Mouse (Mus musculus) CH12F3 (cell line): ENCODE results near the gene Adam23.
"Not testable (repeated sequence)": the region's sequence is repeated elsewhere in the genome, so short reads cannot be mapped to it uniquely, and the experiment has no call there.

Experiments used
- in situ Hi-C: fragments of 300-500 bp; cut with MboI; formaldehyde crosslinking; loops from 2 replicates; pipeline ENCODE4 v1.14.3; 2020; ENCODE audit warnings: low sequenced_read_pairs

Adam23 gene

DNA sequence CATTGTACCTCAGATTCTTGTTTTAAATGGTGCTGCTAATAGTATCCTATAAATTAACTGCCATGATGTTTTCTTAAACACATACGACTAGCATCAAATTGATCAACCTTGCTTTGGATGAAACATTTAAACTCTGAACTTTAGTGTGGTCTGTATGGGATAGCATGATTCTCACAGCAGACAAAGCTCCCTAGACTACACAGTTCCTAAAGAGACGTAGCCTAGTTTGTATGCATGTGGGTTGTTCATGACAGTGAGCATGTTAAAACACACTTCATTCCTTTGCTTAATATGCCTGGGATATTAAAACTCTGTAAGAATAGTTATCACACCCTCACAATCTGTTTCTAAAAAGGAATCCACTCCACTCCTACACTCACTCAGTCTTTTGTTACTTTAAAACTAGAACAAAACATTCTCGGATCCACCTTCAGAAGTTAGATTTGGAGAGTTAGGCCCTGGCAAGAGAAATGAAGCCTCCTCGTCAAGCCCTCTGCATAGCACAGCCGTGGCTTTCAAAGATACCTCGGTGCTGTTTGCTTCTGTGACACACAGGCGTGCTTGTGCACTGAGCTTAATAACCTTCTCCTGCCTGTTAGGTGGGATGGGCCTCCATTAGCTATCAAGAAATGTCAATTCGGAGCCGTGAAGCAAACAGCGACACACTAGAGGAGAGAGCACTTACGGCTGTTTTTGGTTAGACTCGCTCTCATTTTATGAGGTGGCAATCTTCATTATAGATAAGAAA is 128.3 kb downstream of the Adam23 start:
- in situ Hi-C loops: no loop called here

DNA sequence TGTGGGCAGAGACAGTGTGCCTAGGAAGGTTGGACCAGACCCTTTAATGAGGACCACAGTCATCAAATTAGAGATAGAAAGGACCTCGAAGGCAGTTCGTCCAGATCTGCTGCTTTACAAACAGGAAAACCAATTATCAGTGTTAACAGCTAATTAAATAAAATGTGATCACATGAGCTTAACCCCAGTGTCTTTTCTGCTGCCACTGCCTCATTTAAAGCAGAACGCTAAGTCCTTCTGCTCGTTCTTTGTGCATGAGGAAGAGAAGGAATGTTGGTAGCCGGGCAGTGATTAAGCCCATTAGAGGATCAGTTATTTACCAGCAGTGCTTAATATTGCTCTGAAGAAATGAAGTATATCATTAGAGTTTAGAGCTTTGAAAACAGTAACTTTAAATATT is 131.1 kb downstream of the Adam23 start:
- in situ Hi-C loops: no loop called here

DNA sequence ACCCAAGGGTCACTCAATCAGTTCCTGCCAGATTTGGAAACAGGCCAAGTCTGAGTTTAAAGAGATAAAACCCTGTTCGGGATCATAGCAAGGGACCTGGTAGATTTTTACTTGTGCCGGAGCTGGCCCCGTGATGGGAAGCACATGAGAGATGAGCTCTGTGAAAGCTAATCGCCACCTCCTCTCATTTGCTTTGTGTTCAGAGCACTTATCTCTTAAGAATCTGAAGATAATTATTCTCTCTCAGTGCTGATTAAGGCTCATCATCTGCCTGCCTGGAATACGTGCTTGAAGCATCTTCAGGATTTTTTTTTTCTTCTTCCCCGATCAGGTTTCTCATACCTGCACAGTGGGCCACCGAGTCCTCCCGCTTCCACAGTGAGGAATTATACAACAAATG is 133.5 kb downstream of the Adam23 start:
- in situ Hi-C loops: no loop called here

DNA sequence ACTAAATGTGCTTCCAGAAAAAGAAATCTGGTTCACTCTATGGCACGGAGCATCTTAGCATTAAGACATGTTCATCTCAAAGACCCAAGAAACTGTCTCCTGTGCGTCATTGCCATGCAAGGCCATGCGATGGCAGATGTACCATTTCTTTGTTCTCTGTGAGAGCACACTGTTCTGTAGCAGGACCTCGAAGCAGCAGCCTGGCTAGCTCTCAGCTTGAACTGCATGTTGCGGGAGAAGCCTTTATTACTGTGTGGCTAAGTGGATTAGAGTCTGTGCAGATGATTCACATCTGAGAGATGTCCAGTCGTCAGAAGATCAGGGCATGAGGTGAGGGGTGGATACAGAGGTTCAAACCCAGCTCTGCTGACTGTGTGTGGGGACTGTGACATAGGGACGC is 141.2 kb downstream of the Adam23 start:
- in situ Hi-C loops: no loop called here

DNA sequence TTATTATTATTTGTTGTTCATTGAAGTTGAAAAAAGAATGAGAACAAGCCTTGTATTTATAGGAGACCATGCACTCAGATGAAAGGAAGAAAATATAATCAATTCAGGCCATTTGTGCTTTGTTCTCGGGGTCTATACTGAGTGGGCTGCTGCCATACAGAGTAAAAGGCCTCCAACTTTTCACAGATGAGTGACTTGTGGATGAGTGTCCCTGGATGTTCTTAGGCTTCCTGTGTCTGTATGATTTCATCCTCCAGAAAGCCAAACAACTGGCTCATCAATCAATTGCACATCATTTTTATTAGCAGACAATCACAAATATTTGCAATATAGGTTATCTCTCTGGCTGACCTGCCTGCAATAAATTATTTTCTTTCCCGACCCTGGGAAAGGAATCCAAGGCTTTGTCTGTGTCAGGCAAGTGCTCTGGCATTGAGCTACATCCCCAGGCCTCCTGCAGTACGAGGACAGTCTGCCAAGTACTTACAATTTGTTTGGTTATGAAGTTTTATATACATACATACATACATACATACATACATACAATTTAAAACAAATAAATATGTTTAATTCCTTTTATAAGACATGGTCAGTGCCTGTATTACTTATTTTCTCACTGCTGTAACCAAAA is 158.3 kb downstream of the Adam23 start:
- in situ Hi-C loops: no loop called here

DNA sequence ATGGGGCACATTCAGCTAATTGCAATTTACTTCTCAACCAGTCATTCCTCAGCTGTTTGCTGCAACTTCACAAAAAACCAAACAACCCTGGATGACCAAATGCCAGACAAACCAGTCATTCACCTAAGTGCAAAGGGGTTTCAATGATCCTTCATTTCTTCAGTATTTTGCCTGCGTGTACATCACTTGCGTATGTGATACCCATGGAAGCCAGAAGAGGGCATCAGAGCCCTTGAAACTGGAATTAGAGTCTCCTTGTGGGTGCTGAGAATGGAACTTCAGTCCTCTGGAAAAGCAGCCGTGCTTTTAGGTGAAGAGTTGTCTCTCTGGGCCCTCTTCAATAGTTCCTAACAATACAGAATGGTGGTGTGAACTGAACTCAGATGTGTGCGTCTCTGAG is 163.9 kb downstream of the Adam23 start:
- in situ Hi-C loops: no loop called here

DNA sequence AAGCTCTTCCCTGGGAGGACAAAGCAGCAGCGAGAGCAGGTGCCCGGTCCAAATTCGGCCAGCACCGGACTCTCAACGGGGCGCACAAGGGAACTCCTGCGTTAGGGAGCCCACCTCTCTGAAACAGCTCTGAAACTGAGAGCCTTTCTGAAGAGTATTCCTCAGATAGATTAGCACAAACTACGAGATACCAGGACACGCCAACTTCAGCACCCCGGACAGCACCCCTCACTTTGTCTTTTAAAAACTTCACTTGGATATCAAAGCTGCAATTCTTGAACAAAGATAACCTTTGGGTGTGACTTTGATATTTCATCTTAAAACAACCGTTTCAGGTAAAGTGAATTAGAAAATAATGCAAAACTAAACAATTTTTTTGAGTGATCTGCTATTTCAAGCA is 168.9 kb downstream of the Adam23 start:
- in situ Hi-C loops: no loop called here

DNA sequence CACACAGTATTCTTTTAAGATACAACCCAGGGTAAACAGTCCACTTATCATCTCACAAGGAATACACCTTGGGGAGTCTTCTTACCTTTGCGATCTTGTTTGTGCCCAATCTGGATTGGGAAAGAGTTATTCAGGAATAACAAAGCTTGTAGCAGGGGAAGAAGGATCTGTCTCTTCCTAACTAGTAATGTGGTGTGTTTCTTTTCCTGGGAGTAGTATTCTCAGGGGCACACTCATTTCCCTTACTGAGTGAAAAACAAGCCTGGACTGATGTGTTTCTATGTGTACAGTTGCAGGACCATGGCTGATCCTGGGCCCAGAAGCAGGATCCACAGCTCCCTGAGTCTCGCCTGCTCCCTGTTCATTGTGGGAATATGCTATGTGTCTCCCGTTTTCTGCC is 170.0 kb downstream of the Adam23 start, which contains the start of gene Gm39653:
Gene Gm39653 (plus strand): TSS at position 301 of the 400 bp plus-strand sequence.
- in situ Hi-C loops: no loop called here

DNA sequence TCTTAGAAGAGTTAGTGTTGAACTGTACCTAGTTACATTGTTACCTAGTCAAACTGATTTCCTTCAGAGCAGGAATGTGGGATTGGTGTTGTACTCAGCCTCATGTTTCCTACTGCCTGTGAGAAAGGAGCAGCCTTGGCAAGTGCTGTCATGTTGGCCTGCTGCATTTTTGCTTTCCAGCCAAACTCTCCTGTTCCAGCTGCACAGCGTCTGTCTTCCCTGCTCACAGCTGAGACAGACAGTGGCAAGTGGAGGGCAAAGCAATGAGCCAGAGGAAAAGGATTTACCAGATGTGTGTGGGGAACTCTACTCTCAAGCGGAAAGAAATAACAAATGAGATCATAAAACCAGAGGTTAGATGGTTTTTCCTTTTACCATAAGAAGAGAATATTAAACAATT is 182.5 kb downstream of the Adam23 start:
- in situ Hi-C loops: no loop called here

DNA sequence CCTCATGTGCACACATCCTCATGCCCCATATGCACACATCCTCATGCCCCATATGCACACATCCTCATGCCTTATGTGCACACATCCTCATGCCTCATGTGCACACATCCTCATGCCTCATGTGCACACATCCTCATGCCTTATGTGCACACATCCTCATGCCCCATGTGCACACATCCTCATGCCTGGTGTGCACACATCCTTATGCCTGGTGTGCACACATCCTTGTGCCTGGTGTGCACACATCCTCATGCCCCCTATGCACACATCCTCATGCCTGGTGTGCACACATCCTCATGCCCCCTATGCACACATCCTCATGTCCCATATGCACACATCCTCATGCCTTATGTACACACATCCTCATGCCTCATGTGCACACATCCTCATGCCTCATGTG is 184.7 kb downstream of the Adam23 start:
- in situ Hi-C loops: not testable (repeated sequence)

DNA sequence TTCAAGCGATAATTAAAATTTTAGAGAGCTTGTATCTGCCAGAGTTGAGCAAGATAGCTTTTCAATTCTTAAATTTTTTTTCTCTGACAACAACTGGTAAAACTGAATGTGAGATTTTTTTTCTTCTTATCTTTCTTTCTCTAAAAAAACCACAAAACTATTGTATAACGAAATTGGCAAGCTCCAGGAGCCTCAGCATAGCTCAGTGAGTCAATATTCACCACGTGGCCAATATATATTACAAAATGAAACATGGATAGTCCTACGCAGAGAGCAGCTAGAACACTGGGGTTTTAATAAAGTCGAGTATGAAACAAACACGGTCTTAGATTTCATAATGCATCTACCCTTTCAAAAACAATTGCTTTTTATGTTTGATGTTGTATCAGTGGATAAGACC is 194.2 kb downstream of the Adam23 start:
- in situ Hi-C loops: no loop called here
